Mouse (Mus musculus) hindbrain, embryonic 10.5 days (tissue): Measurements from ENCODE around the gene Casq2. TPM values are rescaled to one million over a fixed set of nuclear protein-coding genes. Genes with fewer than 3 reads are reported as not detected.
"Not testable (repeated sequence)": the region's sequence is repeated elsewhere in the genome, so short reads cannot be mapped to it uniquely, and the experiment has no call there.

Experiments used
- DNase-seq: peaks from one replicate; pipeline ENCODE4 v3.0.0-alpha.2; 2017; ENCODE audit warnings: low spot score
- H3K27ac ChIP-seq: fragments of 300-500 bp; sonication (generic); 2 replicates; pipeline ENCODE4 v1.5.1; 2016; ENCODE audit warnings: mild to moderate bottlenecking, moderate library complexity
- H3K27me3 ChIP-seq: fragments of 300-500 bp; sonication (generic); 2 replicates; pipeline ENCODE4 v1.6.1; 2016; ENCODE audit warnings: mild to moderate bottlenecking; ENCODE audit not compliant: poor library complexity, insufficient read depth, severe bottlenecking
- H3K36me3 ChIP-seq: fragments of 300-500 bp; sonication (generic); 2 replicates; pipeline ENCODE4 v1.6.1; 2016; ENCODE audit warnings: mild to moderate bottlenecking, moderate library complexity
- H3K4me1 ChIP-seq: fragments of 300-500 bp; sonication (generic); replicated peaks from 2 replicates; pipeline ENCODE4 v1.6.1; 2016; ENCODE audit warnings: mild to moderate bottlenecking
- H3K4me3 ChIP-seq: fragments of 300-500 bp; sonication (generic); 2 replicates; pipeline ENCODE4 v1.5.1; 2016; ENCODE audit warnings: mild to moderate bottlenecking, moderate library complexity
- H3K9me3 ChIP-seq: fragments of 300-500 bp; sonication (generic); 2 replicates; pipeline ENCODE4 v1.6.1; 2016; ENCODE audit warnings: mild to moderate bottlenecking, moderate library complexity
- WGBS: fragments of 180-500 bp; shearing (Covaris S2); methylation state at CpG from one replicate; pipeline ENCODE4 v1.1.7; 2016; 5-methylcytosine and 5-hydroxymethylcytosine counted together
- polyA plus RNA-seq: library from polyadenylated mRNA; unstranded; fragments of >200 nt; fragmentation: Nextera tagmentation; extraction: Ambion mirVana; gene quantifications from 2 replicates; pipeline ENCODE4 v1.2.1, GENCODE M21; 2016

Gene Casq2
- polyA plus RNA-seq, 1 experiment from 2014 or later: 0.08 TPM

DNA sequence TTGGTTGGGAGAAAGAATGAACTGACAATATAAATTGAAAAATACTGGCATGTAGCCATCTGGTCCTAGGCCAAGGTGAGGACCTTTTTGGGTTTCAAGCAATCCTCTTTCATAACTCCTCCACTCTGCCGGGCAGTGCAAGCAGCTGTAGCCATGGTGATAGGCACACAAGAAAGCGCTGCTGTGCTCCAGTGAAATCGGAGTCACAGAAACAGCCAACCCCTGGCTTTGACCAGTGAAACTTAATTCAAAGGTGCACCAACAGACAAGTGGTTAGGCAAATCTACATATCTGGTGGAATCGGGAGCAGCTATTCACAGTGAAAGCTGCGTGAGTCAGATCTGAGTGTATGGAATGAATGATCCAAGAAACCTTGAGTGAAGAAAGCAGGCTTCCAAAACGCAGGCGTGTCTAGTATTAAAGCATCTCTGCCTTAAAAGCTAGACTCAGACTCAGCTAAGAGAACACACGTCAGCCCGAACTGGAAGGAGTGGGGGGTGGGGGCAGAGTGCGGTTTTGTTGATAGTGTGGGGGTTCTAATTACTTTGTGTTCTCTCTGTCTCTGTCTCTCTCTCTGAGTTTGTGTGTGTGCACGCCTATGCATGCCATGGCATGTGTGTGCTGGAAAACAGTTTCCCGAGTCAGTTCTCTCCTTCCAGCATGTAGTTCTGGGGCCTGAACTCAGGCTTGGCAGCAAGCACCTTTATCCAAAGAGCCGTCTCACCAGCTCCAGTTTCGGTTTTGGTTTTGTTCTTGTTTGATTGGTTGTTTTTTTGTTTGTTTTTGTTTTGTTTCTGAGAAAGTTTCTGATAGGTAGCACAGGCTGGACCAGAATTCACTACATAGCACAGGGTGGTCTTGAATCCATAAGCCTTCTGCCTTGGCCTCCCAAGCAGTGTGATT lies 73.5 kb downstream of the Casq2 start:
- Histone ChIP-seq H3K27ac (no peak overlapping the region), H3K27me3 (no peaks in the 10 kb centered on the region), H3K9me3 (no peaks in the 10 kb centered on the region), H3K4me3 (no peak overlapping the region), H3K36me3 (peaks cover 50% of the 10 kb centered on the region), H3K4me1 (peaks cover 13% of the 10 kb centered on the region)
- DNase-seq: no peak
- WGBS: 76% methylated on average over 14 of the region's 14 CpGs

DNA sequence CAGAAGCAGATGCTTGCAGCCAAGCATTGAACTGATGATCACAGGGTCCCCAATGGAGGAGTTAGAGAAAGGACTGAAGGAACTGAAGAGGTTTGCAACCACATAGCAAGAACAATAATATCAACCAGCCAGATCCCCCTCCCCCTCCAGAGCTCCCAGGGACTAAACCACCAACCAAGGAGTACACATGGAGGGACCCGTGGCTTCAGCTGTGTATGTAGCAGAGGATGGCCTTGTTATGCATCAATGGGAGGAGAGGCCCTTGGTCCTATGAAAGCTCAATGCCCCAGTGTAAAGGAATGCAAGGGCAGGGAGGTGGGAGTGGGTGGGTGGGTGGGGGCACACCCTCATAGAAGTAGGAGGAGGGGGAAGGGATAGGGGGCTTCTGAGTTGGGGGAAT lies 77.6 kb downstream of the Casq2 start:
- not testable (repeated sequence) for H3K9me3 ChIP-seq, H3K27me3 ChIP-seq, DNase-seq, H3K27ac ChIP-seq, H3K4me3 ChIP-seq
- peaks cover 45% of the 10 kb centered on the region for H3K4me1 ChIP-seq
- 55% methylated on average over 1 of the region's 1 CpGs for WGBS
- H3K36me3 ChIP-seq: peaks cover 34% of the 10 kb centered on the region

DNA sequence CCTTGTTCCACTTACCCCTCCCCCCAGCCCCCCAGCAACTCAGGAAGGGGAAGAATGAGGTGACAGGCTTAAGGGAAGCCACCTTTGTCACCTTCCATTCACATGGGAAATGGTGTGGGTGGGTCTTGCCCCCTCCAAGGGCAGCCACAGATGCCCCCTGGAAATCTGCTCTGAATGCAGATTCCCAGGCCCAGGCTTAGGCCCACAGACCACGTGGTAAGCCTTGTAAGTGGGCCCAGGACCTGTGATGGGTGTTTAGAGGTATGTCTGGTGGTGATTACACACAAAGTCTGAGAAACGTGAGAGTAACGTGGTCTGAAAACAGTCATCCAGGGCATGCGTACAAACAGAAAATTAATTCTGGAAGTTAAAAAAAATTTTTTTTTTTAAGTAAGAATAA lies 78.7 kb downstream of the Casq2 start:
- H3K4me3 ChIP-seq: no peak overlapping the region
- peaks cover 8% of the 10 kb centered on the region for H3K27me3 ChIP-seq
- no peaks in the 10 kb centered on the region for H3K9me3 ChIP-seq
- 53% methylated on average over 4 of the region's 4 CpGs for WGBS
- H3K36me3 ChIP-seq: peaks cover 34% of the 10 kb centered on the region
- peak overlapping the region; percentile 81 for H3K27ac ChIP-seq
- H3K4me1 ChIP-seq: peaks cover 36% of the 10 kb centered on the region
- DNase-seq: no peak

DNA sequence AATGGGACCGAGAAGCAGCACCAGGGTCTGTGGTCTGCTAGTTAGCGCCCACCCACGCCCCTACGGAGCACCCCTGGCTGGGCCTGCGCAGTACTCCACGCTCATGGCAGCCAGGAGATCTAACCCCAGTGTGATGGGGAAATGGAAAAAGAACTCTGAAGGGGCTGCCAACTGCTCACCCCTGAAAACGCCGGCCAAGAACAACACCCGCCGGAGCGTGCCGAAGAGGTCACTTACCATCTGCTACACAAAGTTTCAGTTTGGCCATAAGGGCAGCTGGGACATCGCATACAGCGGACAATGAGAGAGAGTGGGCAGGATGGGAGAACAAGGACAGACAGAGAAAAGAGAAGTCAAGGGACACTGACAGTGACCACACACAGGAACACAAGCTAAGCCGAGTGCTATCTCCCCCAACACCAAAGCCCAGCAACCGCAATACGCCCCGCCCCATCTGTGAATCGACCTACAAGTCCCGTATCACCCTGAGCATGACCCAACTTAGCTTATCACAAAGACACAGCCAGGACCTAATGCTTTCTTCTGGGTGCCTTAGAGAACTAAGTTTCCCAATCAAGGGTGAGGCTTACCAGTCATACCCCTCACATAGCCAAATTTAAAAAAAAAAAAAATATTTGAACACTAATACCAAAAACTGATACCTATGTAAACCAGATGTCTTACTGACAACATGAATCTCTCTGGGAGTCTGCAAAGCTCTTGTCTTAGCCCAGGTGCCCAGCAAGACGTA lies 79.5 kb downstream of the Casq2 start:
- Histone ChIP-seq H3K27me3 (peaks cover 8% of the 10 kb centered on the region), H3K4me1 (peaks cover 36% of the 10 kb centered on the region), H3K4me3 (no peak overlapping the region; the same call in 1 of the 2 replicates), H3K36me3 (peaks cover 33% of the 10 kb centered on the region), H3K27ac (peak overlapping the region; percentile 81), H3K9me3 (no peaks in the 10 kb centered on the region)
- 76% methylated on average over 21 of the region's 21 CpGs for WGBS
- no peak for DNase-seq

DNA sequence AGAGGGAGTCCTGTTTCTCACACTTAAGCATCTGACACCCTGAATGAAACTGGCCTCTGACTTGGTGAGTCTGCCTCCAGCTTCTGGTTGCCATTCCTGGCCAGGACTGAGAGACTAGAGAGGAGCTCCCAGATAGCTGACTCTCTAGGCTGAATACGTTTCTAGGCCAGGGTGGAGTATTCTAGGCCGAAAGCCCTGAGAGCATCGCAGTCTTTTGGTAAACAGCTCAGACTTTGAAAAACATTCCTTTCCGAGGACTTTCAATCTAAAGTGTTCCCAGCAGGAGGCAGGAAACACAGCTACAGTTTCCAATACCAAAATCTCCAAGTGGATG lies 80.0 kb downstream of the Casq2 start:
- Histone ChIP-seq H3K4me3 (no peak overlapping the region), H3K4me1 (peaks cover 36% of the 10 kb centered on the region), H3K27me3 (peaks cover 8% of the 10 kb centered on the region), H3K36me3 (peaks cover 28% of the 10 kb centered on the region), H3K9me3 (no peaks in the 10 kb centered on the region), H3K27ac (peak overlapping the region; percentile 81)
- DNase-seq: no peak
- 65% methylated on average over 4 of the region's 4 CpGs for WGBS

DNA sequence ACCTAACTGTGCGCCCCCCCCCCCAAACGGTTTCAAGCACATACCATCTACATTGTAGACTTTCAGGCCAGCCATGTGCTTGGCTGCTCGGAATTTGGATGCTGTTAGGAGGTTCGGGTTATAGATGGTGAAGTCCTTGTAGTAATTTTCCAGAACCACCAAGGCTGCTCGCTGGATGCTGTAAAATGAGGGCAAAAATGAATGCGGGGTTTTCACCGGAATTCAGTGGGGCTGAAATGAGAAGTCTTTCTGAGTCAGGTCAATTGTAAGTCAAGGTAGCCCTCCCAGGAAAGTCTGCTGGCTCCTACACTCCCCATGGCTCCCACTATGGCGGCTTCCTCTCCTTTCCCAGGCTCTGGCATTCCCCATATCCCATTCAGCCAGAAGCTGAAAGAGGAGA lies 80.6 kb downstream of the Casq2 start:
- no peak overlapping the region for H3K27ac ChIP-seq
- peaks cover 8% of the 10 kb centered on the region for H3K27me3 ChIP-seq
- no peak overlapping the region for H3K4me3 ChIP-seq
- DNase-seq: no peak
- H3K9me3 ChIP-seq: no peaks in the 10 kb centered on the region
- WGBS: 78% methylated on average over 8 of the region's 8 CpGs
- peaks cover 25% of the 10 kb centered on the region for H3K36me3 ChIP-seq
- H3K4me1 ChIP-seq: peaks cover 36% of the 10 kb centered on the region

DNA sequence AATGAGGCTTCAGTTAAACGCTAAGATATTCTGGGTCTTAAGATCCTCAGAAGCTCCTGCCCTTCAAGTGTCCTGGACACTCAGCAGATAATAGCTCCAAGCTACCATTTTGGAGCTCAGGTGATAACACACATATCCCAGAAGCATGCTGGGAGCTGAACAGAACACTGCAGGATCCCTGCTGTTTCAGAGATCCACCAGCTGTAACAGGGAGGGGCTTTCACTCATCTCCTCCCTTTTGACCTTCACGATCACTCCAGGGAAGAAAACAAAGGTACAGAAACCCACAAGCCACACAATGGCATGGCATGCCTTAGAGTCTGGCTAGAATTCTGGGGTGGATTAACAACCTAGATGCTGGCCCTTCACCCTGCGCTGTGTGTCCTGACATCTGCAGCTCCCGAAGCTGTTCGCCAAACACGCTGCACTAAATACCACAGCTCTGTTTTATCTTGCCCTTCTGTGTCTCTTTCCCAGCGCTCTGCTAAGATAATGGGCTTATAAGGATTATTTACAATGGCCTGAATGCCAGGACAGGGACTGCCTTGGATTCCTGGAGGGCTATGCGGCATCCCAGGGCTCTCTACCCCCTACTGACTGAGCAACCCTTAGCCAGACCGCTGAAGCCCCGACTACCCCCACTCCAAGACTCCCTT lies 81.5 kb downstream of the Casq2 start:
- H3K4me3 ChIP-seq: no peak overlapping the region
- H3K27me3 ChIP-seq: peaks cover 8% of the 10 kb centered on the region
- DNase-seq: no peak
- H3K27ac ChIP-seq: peak overlapping the region; percentile 67
- 6% methylated on average over 10 of the region's 10 CpGs for WGBS
- H3K36me3 ChIP-seq: peaks cover 21% of the 10 kb centered on the region
- H3K9me3 ChIP-seq: no peaks in the 10 kb centered on the region
- peaks cover 36% of the 10 kb centered on the region for H3K4me1 ChIP-seq

DNA sequence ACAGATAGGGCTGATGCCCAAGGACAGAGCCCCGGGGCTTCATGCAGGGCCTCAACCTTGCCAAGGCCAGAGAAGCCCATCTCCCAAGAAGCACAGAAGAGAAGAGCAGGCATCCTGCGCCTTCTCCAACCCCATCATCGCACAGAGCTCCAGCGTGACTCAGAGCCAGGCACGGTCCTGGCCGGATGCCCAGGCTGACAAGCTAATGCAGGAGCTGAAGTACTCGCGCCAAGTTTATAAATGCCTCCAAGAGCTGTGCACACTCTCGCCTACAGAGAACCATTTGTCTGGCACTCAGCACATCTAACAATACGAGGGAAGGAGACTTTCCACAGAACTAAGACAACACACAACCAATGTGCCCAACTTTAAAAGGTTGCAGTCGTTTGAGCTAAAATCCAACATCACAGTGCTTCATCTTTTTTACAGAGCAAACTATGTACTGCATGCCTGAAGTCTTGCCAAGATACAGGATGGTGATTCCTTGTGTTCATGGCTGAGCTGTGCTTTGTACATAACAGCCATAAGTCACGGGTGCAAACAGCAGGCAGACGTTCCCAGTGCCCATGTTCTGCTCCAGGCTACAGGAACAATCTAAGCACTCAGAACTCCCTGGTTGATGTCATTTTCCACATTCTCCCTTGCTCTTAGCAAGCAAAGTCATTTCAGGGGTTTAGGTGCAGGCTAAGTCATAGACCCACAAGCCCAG lies 83.1 kb downstream of the Casq2 start:
- no peak for DNase-seq
- Histone ChIP-seq H3K9me3 (no peaks in the 10 kb centered on the region), H3K4me1 (peaks cover 37% of the 10 kb centered on the region), H3K27me3 (peaks cover 8% of the 10 kb centered on the region), H3K36me3 (peaks cover 5% of the 10 kb centered on the region; the same call in 1 of the 2 replicates), H3K27ac (no peak overlapping the region), H3K4me3 (no peak overlapping the region)
- 87% methylated on average over 13 of the region's 13 CpGs for WGBS

DNA sequence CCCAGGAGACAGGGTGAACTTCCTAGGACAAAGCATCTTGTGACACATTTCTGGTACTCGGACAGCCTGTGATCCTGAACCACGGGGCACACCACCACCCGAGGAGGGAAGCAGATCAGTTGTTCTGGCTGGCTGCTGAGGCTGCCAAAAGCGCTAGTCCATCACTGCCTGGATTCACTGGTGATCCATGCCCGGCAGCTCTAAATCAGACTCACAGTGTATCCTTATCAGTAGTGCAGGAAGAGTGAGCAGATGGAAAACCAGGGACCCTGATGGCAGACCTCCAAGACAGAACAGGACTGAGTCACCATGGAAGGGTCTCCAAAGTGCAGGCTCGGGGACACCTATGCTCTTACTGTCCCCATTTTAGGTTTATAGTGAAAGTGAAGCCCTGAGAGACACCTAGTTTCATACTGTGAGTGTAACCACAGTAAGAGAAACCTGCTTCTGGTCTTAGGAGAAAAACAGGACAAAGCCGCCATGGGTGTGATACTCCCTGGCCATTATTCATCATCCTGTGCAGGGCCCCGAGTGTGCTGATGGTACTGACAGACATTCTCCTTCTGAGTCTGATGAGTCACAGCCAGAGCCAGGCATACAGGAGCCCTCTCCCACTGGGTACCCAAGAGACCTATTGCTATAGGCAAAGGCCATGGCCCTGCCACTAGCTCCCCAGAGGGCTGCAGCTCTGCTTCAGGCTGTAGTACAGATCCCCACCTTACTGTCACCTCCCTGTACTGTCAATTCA lies 88.1 kb downstream of the Casq2 start:
- DNase-seq: no peak
- peak overlapping the region; percentile 29; the same call in 1 of the 2 replicates for H3K27ac ChIP-seq
- 78% methylated on average over 8 of the region's 8 CpGs for WGBS
- no peak overlapping the region for H3K4me3 ChIP-seq
- H3K9me3 ChIP-seq: no peaks in the 10 kb centered on the region
- H3K36me3 ChIP-seq: no peaks in the 10 kb centered on the region
- H3K4me1 ChIP-seq: peaks cover 10% of the 10 kb centered on the region
- H3K27me3 ChIP-seq: peaks cover 4% of the 10 kb centered on the region; the same call in 1 of the 2 replicates

DNA sequence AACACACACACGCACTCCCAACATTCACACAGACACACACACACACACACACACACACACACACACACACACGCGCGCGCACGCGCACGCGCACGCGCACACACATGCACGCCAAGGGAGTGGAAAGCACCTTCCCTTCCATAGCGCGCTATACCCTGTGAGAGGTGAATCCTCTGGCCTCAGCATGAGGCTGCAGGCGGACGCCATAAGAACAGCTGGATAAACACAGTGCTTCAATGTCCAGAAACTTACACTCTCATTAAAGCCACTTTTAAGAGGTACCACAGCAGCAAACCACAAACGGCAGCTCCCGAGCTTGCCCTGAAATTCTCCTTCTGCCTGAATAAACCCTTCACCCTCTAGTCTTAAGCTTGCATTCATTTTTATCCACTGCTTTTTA lies 89.5 kb downstream of the Casq2 start:
- Histone ChIP-seq H3K36me3 (no peaks in the 10 kb centered on the region), H3K4me1 (peaks cover 10% of the 10 kb centered on the region), H3K9me3 (no peaks in the 10 kb centered on the region), H3K27ac (no peak overlapping the region), H3K27me3 (no peaks in the 10 kb centered on the region), H3K4me3 (no peak overlapping the region)
- 86% methylated on average over 18 of the region's 18 CpGs for WGBS
- DNase-seq: no peak

DNA sequence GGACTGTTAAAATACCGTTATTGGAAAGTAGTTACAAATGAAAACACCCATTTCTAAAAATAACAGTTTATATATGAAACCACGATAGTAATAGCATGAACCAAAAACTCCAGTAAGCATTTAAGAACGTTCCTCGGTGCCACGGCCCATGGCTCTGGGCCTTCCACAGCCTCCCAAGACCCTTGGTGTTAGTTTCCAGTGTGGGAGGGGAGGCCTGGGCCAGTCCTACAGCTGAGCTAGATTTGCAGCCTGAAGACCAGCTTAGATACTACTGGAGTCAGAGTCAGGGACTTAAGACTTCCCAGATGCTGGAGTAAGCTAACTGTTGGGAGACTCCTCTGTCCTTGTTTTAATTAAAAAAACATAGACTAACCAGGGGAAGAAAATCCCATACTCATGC lies 89.9 kb downstream of the Casq2 start:
- 88% methylated on average over 5 of the region's 5 CpGs for WGBS
- H3K4me3 ChIP-seq: no peak overlapping the region
- H3K27ac ChIP-seq: no peak overlapping the region
- peaks cover 10% of the 10 kb centered on the region for H3K4me1 ChIP-seq
- no peak for DNase-seq
- no peaks in the 10 kb centered on the region for H3K9me3 ChIP-seq
- H3K27me3 ChIP-seq: no peaks in the 10 kb centered on the region
- 0 out of 2 replicates have a peak, but pooled peaks cover under 1% of the 10 kb centered on the region for H3K36me3 ChIP-seq
